Mouse (Mus musculus): ENCODE measurements at regions not wholly inside any gene's neighbourhood (a gene's known extent, or its start where the extent isn't known, plus 50 kb on each side); places are given as distances from the start of the nearest gene placed in this dataset.

GRCm38 (mm10) chr14:86443921-86444835 is 696.9 kb downstream of the Diaph3 start:
- DNase-seq (ENCODE audit: low spot score in 2 of 2): no peak

- DNase-seq (ENCODE audit: low spot score in 2 of 2): no peak
Observed at GRCm38 (mm10) chr14:86441895-86442679, 698.9 kb downstream of the Diaph3 start.

- DNase-seq (ENCODE audit: low spot score in 2 of 2): no peak
Observed at GRCm38 (mm10) chr14:86437383-86437782, 703.7 kb downstream of the Diaph3 start.

GRCm38 (mm10) chr14:86435345-86435744 is 705.7 kb downstream of the Diaph3 start:
- DNase-seq (ENCODE audit: low spot score in 2 of 2): no peak

- DNase-seq (ENCODE audit: low spot score in 2 of 2): no peak
Observed at GRCm38 (mm10) chr14:86431215-86431816, 709.7 kb downstream of the Diaph3 start.

- DNase-seq (ENCODE audit: low spot score in 2 of 2): no peak
Observed at GRCm38 (mm10) chr14:86421881-86422280, 719.2 kb downstream of the Diaph3 start.

- no peak for DNase-seq (ENCODE audit: low spot score in 2 of 2)
Observed at GRCm38 (mm10) chr14:86419959-86420598, 721.0 kb downstream of the Diaph3 start.

GRCm38 (mm10) chr14:86396876-86397275 is 744.2 kb downstream of the Diaph3 start:
- no peak for DNase-seq (ENCODE audit: low spot score in 2 of 2)

GRCm38 (mm10) chr14:86395951-86396361 is 745.1 kb downstream of the Diaph3 start:
- DNase-seq (ENCODE audit: low spot score in 2 of 2): no peak

GRCm38 (mm10) chr14:86395531-86395930 is 745.5 kb downstream of the Diaph3 start:
- DNase-seq (ENCODE audit: low spot score in 2 of 2): no peak

- DNase-seq (ENCODE audit: low spot score in 2 of 2): no peak
Observed at GRCm38 (mm10) chr14:86395068-86395467, 746.0 kb downstream of the Diaph3 start.

GRCm38 (mm10) chr14:86385136-86385535 is 755.9 kb downstream of the Diaph3 start:
- DNase-seq (ENCODE audit: low spot score in 2 of 2): no peak

- no peak for DNase-seq (ENCODE audit: low spot score in 2 of 2)
Observed at GRCm38 (mm10) chr14:86365032-86365431, 776.0 kb downstream of the Diaph3 start.

- no peak for DNase-seq (ENCODE audit: low spot score in 2 of 2)
Observed at GRCm38 (mm10) chr14:86360423-86361059, 780.5 kb downstream of the Diaph3 start.

GRCm38 (mm10) chr14:86358584-86358983 is 782.5 kb downstream of the Diaph3 start:
- DNase-seq (ENCODE audit: low spot score in 2 of 2): no peak

- DNase-seq (ENCODE audit: low spot score in 2 of 2): no peak
Observed at GRCm38 (mm10) chr14:86350526-86350925, 790.5 kb downstream of the Diaph3 start.

- no peak for DNase-seq (ENCODE audit: low spot score in 2 of 2)
Observed at GRCm38 (mm10) chr14:86339007-86339406, 802.0 kb downstream of the Diaph3 start.

- no peak for DNase-seq (ENCODE audit: low spot score in 2 of 2)
Observed at GRCm38 (mm10) chr14:86337052-86337451, 804.0 kb downstream of the Diaph3 start.

GRCm38 (mm10) chr14:86335284-86335683 is 805.8 kb downstream of the Diaph3 start:
- DNase-seq (ENCODE audit: low spot score in 2 of 2): no peak

- no peak for DNase-seq (ENCODE audit: low spot score in 2 of 2)
Observed at GRCm38 (mm10) chr14:86329176-86329575, 811.9 kb downstream of the Diaph3 start.

GRCm38 (mm10) chr14:86327646-86328045 is 813.4 kb downstream of the Diaph3 start:
- DNase-seq (ENCODE audit: low spot score in 2 of 2): no peak

All from urinary bladder, postnatal 36 days (tissue).